Mouse (Mus musculus) limb, embryonic 14.5 days (tissue): ENCODE measurements around the gene Atp1b1. TPM values are rescaled to one million over a fixed set of nuclear protein-coding genes. Genes with fewer than 3 reads are reported as not detected.

Experiments
- ATAC-seq: fragments of 200-750 bp; cut with Nextera tagmentation; 2 replicates; pipeline ENCODE4 v1.8.0; 2017; ENCODE audit warnings: low read depth, moderate number of reproducible peaks, moderate TSS enrichment; ENCODE audit not compliant: low FRiP score
- DNase-seq: peaks from one replicate; pipeline ENCODE4 v3.0.0-alpha.2; 2015; ENCODE audit warnings: low spot score
- H3K27ac ChIP-seq: fragments of 300-500 bp; sonication (generic); replicated peaks from 2 replicates; pipeline ENCODE4 v1.5.1; 2014; ENCODE audit warnings: low read depth, mild to moderate bottlenecking, low read length, moderate library complexity, mixed read lengths
- H3K27me3 ChIP-seq: fragments of 300-500 bp; sonication (generic); 2 replicates; pipeline ENCODE4 v1.6.1; 2014; ENCODE audit warnings: low read length, mixed read lengths; ENCODE audit not compliant: control insufficient read depth, insufficient read depth
- H3K36me3 ChIP-seq: fragments of 300-500 bp; sonication (generic); 2 replicates; pipeline ENCODE4 v1.6.1; 2014; ENCODE audit warnings: mild to moderate bottlenecking, low read length, moderate library complexity, mixed read lengths; ENCODE audit not compliant: control insufficient read depth, insufficient read depth
- H3K4me1 ChIP-seq: fragments of 300-500 bp; sonication (generic); 2 replicates; pipeline ENCODE4 v1.6.1; 2014; ENCODE audit warnings: antibody characterized with exemption, low read length, mixed read lengths; ENCODE audit not compliant: control insufficient read depth, insufficient read depth
- H3K4me2 ChIP-seq: fragments of 300-500 bp; sonication (generic); replicated peaks from 2 replicates; pipeline ENCODE4 v1.6.1; 2014; ENCODE audit warnings: low read depth, mild to moderate bottlenecking, low read length, moderate library complexity; ENCODE audit not compliant: severe bottlenecking
- H3K4me3 ChIP-seq: fragments of 300-500 bp; sonication (generic); replicated peaks from 2 replicates; pipeline ENCODE4 v1.5.1; 2014; ENCODE audit warnings: low read length
- H3K9ac ChIP-seq: fragments of 300-500 bp; sonication (generic); 2 replicates; pipeline ENCODE4 v1.6.1; 2014; ENCODE audit warnings: mild to moderate bottlenecking, low read depth, low read length, moderate library complexity; ENCODE audit not compliant: severe bottlenecking
- H3K9me3 ChIP-seq: fragments of 300-500 bp; sonication (generic); 2 replicates; pipeline ENCODE4 v1.6.1; 2016; ENCODE audit warnings: low read length; ENCODE audit not compliant: control insufficient read depth
- POLR2A ChIP-seq: fragments of 200-500 bp; IDR thresholded peaks from 2 replicates; pipeline ENCODE4 v1.8.0; 2012; ENCODE audit warnings: inconsistent platforms, mild to moderate bottlenecking, moderate library complexity, borderline replicate concordance; ENCODE audit not compliant: insufficient read depth, insufficient read length; ENCODE audit errors: extremely low read depth
- whole genome bisulfite sequencing: fragments of 180-500 bp; shearing (Covaris S2); extraction: QIAGEN DNeasy Blood & Tissue Kit; methylation state at CpG from one replicate; pipeline ENCODE4 v1.1.7; 2014; 5-methylcytosine and 5-hydroxymethylcytosine counted together
- polyA plus RNA-seq, 2 experiments: library from polyadenylated mRNA; depleted of rRNA in 1 of 2; stranded (reverse) in 1 of 2; unstranded in 1 of 2; fragments of >200 nt; fragmentation: Nextera tagmentation in 1 of 2; extraction: Ambion mirVana in 1 of 2; gene quantifications; 2 replicates each; pipeline versions ENCODE4 v1.2.1 to v1.2.3; 2012 to 2014

Atp1b1 gene
- polyA plus RNA-seq, 2 experiments = 11.3 to 12.7 TPM

DNA sequence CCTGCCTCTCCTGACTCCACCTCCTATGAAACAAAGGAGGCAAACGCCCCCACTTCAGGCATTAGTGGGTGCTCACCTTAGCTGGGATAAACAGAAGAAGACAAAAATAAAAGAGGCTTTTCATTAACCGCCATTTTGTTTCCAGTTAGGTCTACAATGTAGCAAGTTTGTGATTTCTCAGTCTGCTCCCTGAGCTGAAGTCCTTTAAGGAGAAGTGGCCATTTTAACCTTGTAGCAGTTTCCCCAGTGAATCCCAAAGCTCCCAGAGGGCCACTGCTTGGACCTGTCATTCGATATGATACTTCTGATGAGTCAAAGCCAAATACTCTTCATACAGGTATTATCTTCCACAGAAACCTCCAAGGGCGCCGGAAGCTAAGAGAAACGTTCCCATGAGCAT lies 10.6 kb downstream of the Atp1b1 start:
- Histone ChIP-seq H3K4me3 (no peak overlapping the region), H3K4me1 (no peaks in the 10 kb centered on the region), H3K9ac (no peak overlapping the region), H3K4me2 (no peak overlapping the region), H3K36me3 (no peaks in the 10 kb centered on the region; the same call in 1 of the 2 replicates), H3K27me3 (no peaks in the 10 kb centered on the region), H3K27ac (no peak overlapping the region), H3K9me3 (no peaks in the 10 kb centered on the region)
- TF ChIP-seq POLR2A = no peak
- ATAC-seq (no peak), DNase-seq (no peak)
- WGBS = 86% methylated on average over 6 of the region's 6 CpGs

DNA sequence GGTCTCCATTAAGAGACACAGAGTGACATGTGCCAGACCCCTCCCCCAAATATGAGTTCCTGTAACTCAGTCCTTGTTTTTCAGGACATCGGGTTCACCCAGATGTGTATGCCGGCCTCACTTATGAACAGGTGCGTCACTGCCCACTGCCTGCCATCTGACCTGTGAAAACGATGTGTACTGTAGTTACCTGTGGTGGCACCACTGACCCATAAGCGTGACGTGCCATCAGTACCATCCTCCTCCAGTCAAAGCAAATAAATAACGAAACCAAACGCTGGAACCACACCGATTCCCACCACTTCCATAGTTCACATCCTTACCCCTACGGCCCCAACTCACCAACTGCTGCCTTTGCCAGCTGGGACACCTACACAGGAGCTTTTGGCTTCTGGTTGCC lies 11.6 kb downstream of the Atp1b1 start:
- no peak overlapping the region for H3K27ac ChIP-seq
- no peak overlapping the region for H3K9ac ChIP-seq
- H3K36me3 ChIP-seq = no peaks in the 10 kb centered on the region; the same call in 1 of the 2 replicates
- H3K27me3 ChIP-seq = no peaks in the 10 kb centered on the region
- TF ChIP-seq POLR2A = no peak
- H3K4me3 ChIP-seq = no peak overlapping the region
- DNase-seq (no peak), ATAC-seq (no peak)
- 91% methylated on average over 10 of the region's 10 CpGs for WGBS
- no peaks in the 10 kb centered on the region for H3K4me1 ChIP-seq
- no peaks in the 10 kb centered on the region for H3K9me3 ChIP-seq
- no peak overlapping the region for H3K4me2 ChIP-seq

DNA sequence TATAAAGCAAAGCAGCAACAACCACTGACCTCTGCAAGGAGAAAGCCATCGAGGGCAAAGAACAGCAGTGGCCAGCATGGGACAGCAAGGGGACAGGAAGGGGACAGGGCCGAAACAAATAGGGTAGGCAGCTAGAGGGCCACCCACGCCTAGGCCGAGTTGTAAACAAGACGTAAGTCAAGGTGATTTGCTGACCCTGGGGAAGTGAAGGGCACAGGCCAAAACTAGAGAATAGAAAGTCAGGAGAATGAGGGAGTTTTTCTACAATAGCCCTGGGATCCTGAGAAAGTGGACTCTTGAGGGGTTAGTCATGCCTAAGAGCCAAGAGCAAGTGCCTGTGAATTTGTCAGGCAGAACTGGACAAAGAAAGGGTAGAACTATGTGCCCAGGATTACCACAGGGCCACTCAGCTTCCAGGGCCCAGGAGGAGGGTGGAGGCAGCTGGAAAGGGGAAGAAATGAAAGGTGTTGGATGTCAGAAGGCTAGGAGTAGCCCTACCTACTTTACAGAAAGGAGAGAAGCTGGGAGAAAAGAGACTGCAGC lies 12.5 kb downstream of the Atp1b1 start:
- no peak overlapping the region for H3K27ac ChIP-seq
- no peaks in the 10 kb centered on the region for H3K4me1 ChIP-seq
- ATAC-seq (no peak), DNase-seq (no peak)
- no peak overlapping the region for H3K9ac ChIP-seq
- TF ChIP-seq POLR2A = no peak
- no peaks in the 10 kb centered on the region for H3K9me3 ChIP-seq
- WGBS = 74% methylated on average over 5 of the region's 5 CpGs
- no peaks in the 10 kb centered on the region; the same call in 1 of the 2 replicates for H3K36me3 ChIP-seq
- H3K4me2 ChIP-seq = no peak overlapping the region
- H3K4me3 ChIP-seq = no peak overlapping the region
- H3K27me3 ChIP-seq = no peaks in the 10 kb centered on the region

DNA sequence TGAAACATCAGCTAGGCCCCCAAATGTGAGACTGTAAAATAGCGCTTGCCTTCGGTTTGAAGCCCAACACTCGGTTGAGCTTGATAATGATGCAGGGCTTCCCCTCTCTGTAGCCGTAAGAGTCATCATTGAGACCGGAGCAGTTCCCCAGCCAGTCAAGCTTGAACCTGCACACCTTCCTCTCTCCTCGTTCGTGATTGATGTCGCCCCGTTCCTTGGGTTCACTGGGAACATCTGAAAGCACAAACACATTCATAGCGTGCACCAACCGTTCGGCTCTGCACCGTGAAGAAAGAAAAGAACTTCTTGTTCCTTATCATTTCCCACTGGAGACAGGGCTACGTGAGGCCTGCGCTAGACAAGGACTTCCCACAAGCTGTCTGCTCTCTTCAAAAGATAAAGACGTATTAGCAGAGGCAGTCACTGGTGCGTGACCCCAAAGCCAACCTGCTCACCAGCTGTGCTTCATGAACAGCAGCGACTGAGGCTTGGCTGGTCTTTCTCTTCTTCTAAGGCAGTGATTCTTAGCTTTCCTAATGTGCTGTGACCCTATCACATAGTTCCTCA lies 16.7 kb downstream of the Atp1b1 start:
- no peaks in the 10 kb centered on the region for H3K9me3 ChIP-seq
- TF ChIP-seq POLR2A = no peak
- DNase-seq (no peak), ATAC-seq (no peak)
- no peak overlapping the region for H3K4me3 ChIP-seq
- no peak overlapping the region for H3K27ac ChIP-seq
- H3K4me1 ChIP-seq = no peaks in the 10 kb centered on the region
- WGBS = 75% methylated on average over 18 of the region's 18 CpGs
- no peaks in the 10 kb centered on the region for H3K27me3 ChIP-seq
- no peak overlapping the region for H3K4me2 ChIP-seq
- H3K9ac ChIP-seq = no peak overlapping the region
- peaks cover 12% of the 10 kb centered on the region for H3K36me3 ChIP-seq

DNA sequence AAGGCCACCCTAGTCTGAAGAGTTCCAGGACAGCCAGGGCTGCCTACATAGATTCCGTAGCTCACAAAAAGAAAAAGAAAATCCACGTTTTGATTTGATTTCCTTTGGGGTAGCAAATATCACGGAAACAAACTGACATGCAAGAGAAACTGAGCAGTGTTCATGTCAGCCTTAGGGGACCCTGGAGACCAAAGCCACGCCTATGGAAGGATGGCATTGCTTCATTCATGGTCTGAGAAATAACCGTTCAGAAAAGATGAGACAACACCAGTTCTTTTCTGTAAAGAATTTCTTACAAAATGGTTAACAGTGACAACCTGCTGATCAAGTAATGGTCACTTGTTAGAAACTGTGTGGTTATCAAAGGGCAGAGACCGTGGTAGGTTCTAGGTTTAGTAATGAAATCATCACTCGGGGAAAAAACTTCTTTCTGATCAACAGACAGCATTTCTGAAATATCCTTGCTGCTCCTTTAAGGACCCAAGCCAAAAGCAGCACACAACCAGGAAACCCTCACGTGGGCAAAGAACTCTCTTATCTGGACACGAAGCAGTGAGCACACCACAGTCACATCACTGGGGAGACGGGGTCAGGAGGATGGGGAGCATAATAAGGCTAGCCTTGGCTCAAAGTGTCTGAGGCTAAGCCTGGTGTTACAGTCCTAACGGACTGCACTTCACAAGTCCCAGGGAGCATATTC lies 17.3 kb downstream of the Atp1b1 start:
- no peak for DNase-seq
- no peaks in the 10 kb centered on the region for H3K9me3 ChIP-seq
- no peak overlapping the region for H3K9ac ChIP-seq
- no peak for ATAC-seq
- H3K27ac ChIP-seq = no peak overlapping the region
- no peaks in the 10 kb centered on the region for H3K27me3 ChIP-seq
- 87% methylated on average over 11 of the region's 11 CpGs for WGBS
- no peak overlapping the region for H3K4me3 ChIP-seq
- no peak overlapping the region for H3K4me2 ChIP-seq
- H3K36me3 ChIP-seq = peaks cover 12% of the 10 kb centered on the region
- H3K4me1 ChIP-seq = no peaks in the 10 kb centered on the region
- no peak for TF ChIP-seq POLR2A

DNA sequence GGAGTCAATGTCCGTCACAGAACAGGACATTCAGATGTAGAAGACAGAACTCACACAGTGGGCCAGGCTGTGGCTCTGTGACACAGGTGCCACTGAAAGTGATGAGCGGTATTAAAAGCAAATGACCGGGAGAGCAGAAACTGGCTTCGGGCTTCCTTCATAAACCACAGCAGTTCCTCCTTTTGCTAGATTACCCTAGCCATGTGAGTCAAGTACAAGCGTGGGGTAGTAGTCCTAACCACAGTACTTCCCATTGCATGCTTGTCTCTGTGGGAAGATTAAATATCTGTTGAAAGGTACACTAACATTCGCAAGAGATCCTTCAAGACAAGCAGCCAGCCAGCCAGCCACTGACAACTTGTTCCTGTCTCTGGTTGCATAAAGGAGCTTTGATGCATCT lies 17.9 kb downstream of the Atp1b1 start:
- ATAC-seq (no peak), DNase-seq (no peak)
- Histone ChIP-seq H3K27ac (no peak overlapping the region), H3K36me3 (peaks cover 12% of the 10 kb centered on the region), H3K4me3 (no peak overlapping the region), H3K9ac (no peak overlapping the region), H3K4me1 (no peaks in the 10 kb centered on the region), H3K27me3 (no peaks in the 10 kb centered on the region), H3K9me3 (no peaks in the 10 kb centered on the region), H3K4me2 (no peak overlapping the region)
- no peak for TF ChIP-seq POLR2A
- WGBS = 91% methylated on average over 6 of the region's 6 CpGs
